Comparison of ENCODE assay signal across 11 mouse cellular contexts in the genomic region with DNA sequence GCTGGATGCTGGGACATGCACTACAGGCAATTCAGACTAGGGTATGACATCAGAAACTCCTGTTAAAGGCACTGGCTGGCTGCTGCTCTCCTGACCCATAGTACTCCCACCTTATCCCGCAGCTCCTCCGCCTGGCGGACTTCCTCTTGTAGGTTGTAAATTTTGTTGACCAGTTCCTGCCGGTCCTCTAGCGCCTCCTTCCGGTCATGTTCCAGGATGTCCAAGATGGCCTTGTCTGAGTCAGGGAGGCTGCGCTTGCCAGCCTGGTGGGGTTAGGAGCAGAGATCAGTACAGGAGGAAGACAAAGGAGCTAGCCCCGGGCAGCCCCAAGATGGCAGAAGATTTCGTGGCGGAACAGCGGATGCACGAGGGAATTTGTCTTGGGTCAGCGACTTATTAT.
A peak's percentile ranks its signal among the peaks of the same experiment; 100 is the strongest.
DNase-seq lines count a peak whose midpoint lies in the region; ATAC-seq and TF ChIP-seq lines count a peak whose summit lies in the region.
"Had no signal": no experiment of that assay in that cellular context is flagged by ENCODE, and none has a peak within 500 bp of the region (broad histone marks: within the 10 kb centered on the region; RNA-seq: fewer than 3 reads in every experiment).

No protein-coding gene starts in this region.

- no peak overlapping the region for H3K4me2 ChIP-seq in liver, embryonic 11.5 days
- H3K4me2 ChIP-seq: hindbrain, embryonic 13.5 days; neural tube, embryonic 15.5 days had no signal

- no peaks in the 10 kb centered on the region for H3K9me3 ChIP-seq in heart, embryonic 10.5 days
- H3K9me3 ChIP-seq in liver, embryonic 11.5 days (ENCODE audit: control insufficient read depth, low read length): no peaks in the 10 kb centered on the region
- H3K9me3 ChIP-seq: hindbrain, embryonic 13.5 days; limb, embryonic 10.5 days; neural tube, embryonic 15.5 days had no signal

- no peaks in the 10 kb centered on the region for H3K36me3 ChIP-seq in heart, embryonic 10.5 days
- no peaks in the 10 kb centered on the region for H3K36me3 ChIP-seq in liver, adult 2 months (ENCODE audit: control insufficient read depth, insufficient read depth, low read length)
- H3K36me3 ChIP-seq in liver, embryonic 11.5 days (ENCODE audit: control insufficient read depth, insufficient read depth, low read length): no peaks in the 10 kb centered on the region
- H3K36me3 ChIP-seq: hindbrain, embryonic 13.5 days; limb, embryonic 10.5 days; neural tube, embryonic 15.5 days had no signal

- H3K27me3 ChIP-seq in heart, embryonic 10.5 days (ENCODE audit: insufficient read depth, poor library complexity, severe bottlenecking): no peaks in the 10 kb centered on the region
- H3K27me3 ChIP-seq in liver, adult 2 months (ENCODE audit: control insufficient read depth, insufficient read depth, low read length): no peaks in the 10 kb centered on the region
- H3K27me3 ChIP-seq in liver, embryonic 11.5 days (replicated peaks; ENCODE audit: control insufficient read depth, insufficient read depth, low read length): no peaks in the 10 kb centered on the region
- H3K27me3 ChIP-seq: hindbrain, embryonic 13.5 days; neural tube, embryonic 15.5 days had no signal

- H3K79me2 ChIP-seq in liver, adult 2 months (ENCODE audit: control insufficient read depth, insufficient read depth, low read length): no peaks in the 10 kb centered on the region

- DNase-seq in heart, postnatal 14 days: peak; percentile 33 to 51
- no peak for DNase-seq in heart, embryonic 10.5 days (ENCODE audit: low spot score)
- DNase-seq in liver, adult 2 months (ENCODE audit: extremely low read depth, low read depth, low spot score): no peak
- no peak for DNase-seq in liver, embryonic 11.5 days (ENCODE audit: low spot score)
- DNase-seq in lung, adult 2 months: no peak
- DNase-seq in testis, postnatal 14 days (ENCODE audit: low spot score): peak; percentile 39
- DNase-seq in spleen, adult 18-20 months: no peak
- DNase-seq: cerebellum, adult 9-11 months had no signal

- H3K4me1 ChIP-seq in heart, embryonic 10.5 days: no peaks in the 10 kb centered on the region
- no peaks in the 10 kb centered on the region for H3K4me1 ChIP-seq in liver, adult 2 months (ENCODE audit: control insufficient read depth, insufficient read depth, low read length)
- no peaks in the 10 kb centered on the region for H3K4me1 ChIP-seq in liver, embryonic 11.5 days (replicated peaks; ENCODE audit: control insufficient read depth, insufficient read depth, low read length)
- no peaks in the 10 kb centered on the region for H3K4me1 ChIP-seq in lung, adult 2 months (ENCODE audit: control insufficient read depth, insufficient read depth, low read length)
- H3K4me1 ChIP-seq: hindbrain, embryonic 13.5 days; limb, embryonic 10.5 days; neural tube, embryonic 15.5 days had no signal

- no peak for TF ChIP-seq POLR2A in liver, adult 2 months (IDR thresholded peaks at IDR 0.05; ENCODE audit: extremely low read depth, insufficient read depth, low read length)
- TF ChIP-seq POLR2A in lung, adult 2 months (IDR thresholded peaks at IDR 0.05; ENCODE audit: borderline replicate concordance, extremely low read depth, low read depth, low read length): no peak

- intact Hi-C loops in heart, postnatal 14 days (cut with DNase I): no loop called here

- H3K27ac ChIP-seq in heart, embryonic 10.5 days: no peak overlapping the region
- no peak overlapping the region for H3K27ac ChIP-seq in liver, adult 2 months (replicated peaks; ENCODE audit: insufficient read depth, low read depth, low read length)
- no peak overlapping the region for H3K27ac ChIP-seq in liver, embryonic 11.5 days (ENCODE audit: low read depth, low read length)
- H3K27ac ChIP-seq: hindbrain, embryonic 13.5 days; limb, embryonic 10.5 days; neural tube, embryonic 15.5 days had no signal

- no peak for ATAC-seq in liver, embryonic 11.5 days (replicated peaks; ENCODE audit: low FRiP score)

- H3K9ac ChIP-seq in liver, adult 2 months (ENCODE audit: low read depth, low read length): no peak overlapping the region
- H3K9ac ChIP-seq in liver, embryonic 11.5 days (ENCODE audit: low read depth, low read length): no peak overlapping the region
- H3K9ac ChIP-seq: hindbrain, embryonic 13.5 days; neural tube, embryonic 15.5 days had no signal

- 78% methylated on average over 13 of the region's 13 CpGs for WGBS in heart, embryonic 10.5 days
- WGBS in liver, adult 2 months: 78% methylated on average over 13 of the region's 13 CpGs
- 75% methylated on average over 13 of the region's 13 CpGs for WGBS in liver, embryonic 11.5 days
- 80% methylated on average over 13 of the region's 13 CpGs for WGBS in lung, adult 2 months

- 0 out of 2 replicates have a peak, but pooled peaks have one; percentile 7 for TF ChIP-seq CTCF in liver, adult 2 months (IDR thresholded peaks at IDR 0.05; ENCODE audit: low read depth, low read length)
- TF ChIP-seq CTCF in lung, adult 2 months (IDR thresholded peaks at IDR 0.05; ENCODE audit: insufficient read depth, low read length): peak; percentile 51

- no peak overlapping the region for H3K4me3 ChIP-seq in heart, embryonic 10.5 days
- H3K4me3 ChIP-seq in liver, adult 2 months (ENCODE audit: insufficient read depth, low read depth, low read length): no peak overlapping the region
- H3K4me3 ChIP-seq in liver, embryonic 11.5 days (ENCODE audit: low read depth, low read length): no peak overlapping the region
- H3K4me3 ChIP-seq in lung, adult 2 months (replicated peaks; ENCODE audit: extremely low read depth, low read depth, low read length): no peak overlapping the region
- H3K4me3 ChIP-seq: hindbrain, embryonic 13.5 days; limb, embryonic 10.5 days; neural tube, embryonic 15.5 days had no signal

Comparison
In these comparisons a context has a peak if more than half of its experiments do, and no peak if none do; other contexts are left out.
1. DNase-seq: peak in heart, postnatal 14 days (2 of 2) and testis, postnatal 14 days (single experiment); none in heart, embryonic 10.5 days (single experiment), liver, adult 2 months (single experiment), liver, embryonic 11.5 days (single experiment), lung, adult 2 months (single experiment) and spleen, adult 18-20 months (0 of 2).